Mouse (Mus musculus) small intestine, adult 2 months (tissue): ENCODE results near the gene Scml4. TPM values are rescaled to one million over a fixed set of nuclear protein-coding genes. Genes with fewer than 3 reads are reported as not detected.

Experiments used
- H3K27ac ChIP-seq: fragments of 200-500 bp; 2 replicates; pipeline ENCODE4 v1.5.1; 2012; ENCODE audit warnings: low read depth, low read length, control low read depth, inconsistent platforms; ENCODE audit not compliant: insufficient read depth
- H3K27me3 ChIP-seq: fragments of 200-500 bp; 2 replicates; pipeline ENCODE4 v1.6.1; 2012; ENCODE audit warnings: mild to moderate bottlenecking, moderate library complexity, low read length, inconsistent platforms; ENCODE audit not compliant: control insufficient read depth, insufficient read depth
- H3K36me3 ChIP-seq: fragments of 200-500 bp; 2 replicates; pipeline ENCODE4 v1.6.1; 2012; ENCODE audit warnings: mild to moderate bottlenecking, low read length, control low read depth, inconsistent platforms; ENCODE audit not compliant: control insufficient read depth, insufficient read depth
- H3K4me1 ChIP-seq: fragments of 200-500 bp; 2 replicates; pipeline ENCODE4 v1.6.1; 2012; ENCODE audit warnings: low read length, inconsistent platforms, mixed read lengths; ENCODE audit not compliant: control insufficient read depth, insufficient read depth, insufficient read length
- H3K4me3 ChIP-seq: fragments of 200-500 bp; 2 replicates; pipeline ENCODE4 v1.5.1; 2012; ENCODE audit warnings: low read depth, mild to moderate bottlenecking, control low read depth, inconsistent platforms, low read length, moderate library complexity
- CTCF ChIP-seq: fragments of 200-500 bp; IDR thresholded peaks from 2 replicates; pipeline ENCODE4 v1.5.1; 2012; ENCODE audit warnings: low read depth, mild to moderate bottlenecking, control low read depth, inconsistent platforms, low read length, moderate library complexity, mixed read lengths; ENCODE audit not compliant: insufficient replicate concordance, insufficient read length; ENCODE audit errors: extremely low read depth
- POLR2A ChIP-seq: fragments of 200-500 bp; IDR thresholded peaks from 2 replicates; pipeline ENCODE4 v1.6.1; 2012; ENCODE audit warnings: low read depth, mild to moderate bottlenecking, control low read depth, inconsistent platforms, low read length, moderate library complexity
- WGBS: fragments of 180-500 bp; shearing (Covaris S2); methylation state at CpG from one replicate; pipeline ENCODE4 v1.1.7; 2018; 5-methylcytosine and 5-hydroxymethylcytosine counted together
- polyA plus RNA-seq: library from polyadenylated mRNA; depleted of rRNA; stranded (reverse); fragments of >200 nt; gene quantifications from 2 replicates; pipeline ENCODE4 v1.2.3, GENCODE M21; 2012

Scml4 gene
- polyA plus RNA-seq, 1 experiment, result 12.1 TPM

GRCm38 (mm10) chr10:42972504-42973172 lies 112.5 kb downstream of the Scml4 start:
- Histone ChIP-seq H3K4me1 (no peaks in the 10 kb centered on the region), H3K27me3 (no peaks in the 10 kb centered on the region), H3K4me3 (no peak overlapping the region), H3K27ac (no peak overlapping the region), H3K36me3 (no peaks in the 10 kb centered on the region)
- TF ChIP-seq POLR2A (no peak), CTCF (peak; percentile 58; the same call in 1 of the 2 replicates)
- 17% methylated on average over 18 of the region's 18 CpGs for WGBS

DNA sequence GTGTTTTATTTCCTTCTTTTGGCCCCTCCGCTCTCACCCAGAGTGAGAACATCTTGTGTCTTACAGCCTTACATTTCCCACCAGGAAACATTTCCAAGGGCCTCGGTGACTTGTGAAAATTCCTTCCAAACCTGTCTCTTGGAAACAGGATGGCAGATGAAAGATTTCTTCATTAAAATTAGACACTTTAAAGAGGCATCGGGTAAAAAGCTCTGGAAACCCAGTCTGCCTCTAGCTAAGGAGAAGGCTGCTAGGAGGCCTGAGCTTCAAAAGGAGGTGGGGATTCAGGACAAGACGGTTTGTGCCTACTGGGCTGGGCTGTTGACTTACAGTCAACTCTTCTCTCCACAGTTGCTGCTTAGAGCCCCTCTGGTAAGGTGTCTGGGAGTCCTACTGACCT lies 113.4 kb downstream of the Scml4 start:
- Histone ChIP-seq H3K27ac (no peak overlapping the region), H3K27me3 (no peaks in the 10 kb centered on the region), H3K4me3 (no peak overlapping the region), H3K4me1 (no peaks in the 10 kb centered on the region), H3K36me3 (no peaks in the 10 kb centered on the region)
- 74% methylated on average over 4 of the region's 4 CpGs for WGBS
- no peak for TF ChIP-seq POLR2A

DNA sequence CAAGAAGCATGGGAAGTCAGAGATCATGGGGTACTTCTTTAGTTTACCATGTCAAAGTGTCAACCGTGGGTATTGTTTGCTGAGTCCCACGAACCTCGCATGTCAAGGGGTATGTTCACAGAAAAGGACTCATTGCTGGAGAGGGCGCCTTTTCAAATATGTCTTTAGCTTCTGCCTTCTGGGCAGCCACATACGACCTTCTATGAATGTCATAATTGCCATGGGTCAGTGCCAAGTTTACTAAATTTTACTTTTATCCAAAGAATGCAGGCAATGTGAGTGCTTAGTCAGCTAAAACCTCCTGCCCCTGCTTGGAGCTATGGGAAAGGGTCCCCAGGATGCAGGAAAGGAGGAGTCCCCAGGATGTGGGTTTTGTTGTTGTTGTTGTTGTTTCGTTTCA lies 116.4 kb downstream of the Scml4 start:
- TF ChIP-seq POLR2A (no peak), CTCF (no peak)
- 75% methylated on average over 6 of the region's 6 CpGs for WGBS
- Histone ChIP-seq H3K27ac (no peak overlapping the region), H3K36me3 (no peaks in the 10 kb centered on the region), H3K4me1 (no peaks in the 10 kb centered on the region), H3K4me3 (no peak overlapping the region), H3K27me3 (no peaks in the 10 kb centered on the region)

GRCm38 (mm10) chr10:42978346-42978745 lies 118.2 kb downstream of the Scml4 start:
- Histone ChIP-seq H3K36me3 (no peaks in the 10 kb centered on the region), H3K4me1 (no peaks in the 10 kb centered on the region), H3K27me3 (no peaks in the 10 kb centered on the region), H3K4me3 (no peak overlapping the region), H3K27ac (no peak overlapping the region)
- WGBS, result 51% methylated on average over 3 of the region's 3 CpGs
- TF ChIP-seq CTCF, result no peak
- TF ChIP-seq POLR2A, result no peak

- Histone ChIP-seq H3K4me1 (no peaks in the 10 kb centered on the region), H3K36me3 (no peaks in the 10 kb centered on the region), H3K27ac (no peak overlapping the region), H3K4me3 (no peak overlapping the region), H3K27me3 (no peaks in the 10 kb centered on the region)
- 48% methylated on average over 7 of the region's 7 CpGs for WGBS
- TF ChIP-seq CTCF (no peak), POLR2A (no peak)
Measured at GRCm38 (mm10) chr10:42980999-42981757, 121.0 kb downstream of the Scml4 start.

- no peak overlapping the region for H3K27ac ChIP-seq
- H3K36me3 ChIP-seq, result no peaks in the 10 kb centered on the region
- H3K27me3 ChIP-seq, result no peaks in the 10 kb centered on the region
- peaks cover 2% of the 10 kb centered on the region; the same call in 1 of the 2 replicates for H3K4me1 ChIP-seq
- no peak overlapping the region for H3K4me3 ChIP-seq
- 71% methylated on average over 4 of the region's 4 CpGs for WGBS
- TF ChIP-seq CTCF (no peak), POLR2A (no peak)
Measured at GRCm38 (mm10) chr10:42984886-42985285, 124.7 kb downstream of the Scml4 start.

DNA sequence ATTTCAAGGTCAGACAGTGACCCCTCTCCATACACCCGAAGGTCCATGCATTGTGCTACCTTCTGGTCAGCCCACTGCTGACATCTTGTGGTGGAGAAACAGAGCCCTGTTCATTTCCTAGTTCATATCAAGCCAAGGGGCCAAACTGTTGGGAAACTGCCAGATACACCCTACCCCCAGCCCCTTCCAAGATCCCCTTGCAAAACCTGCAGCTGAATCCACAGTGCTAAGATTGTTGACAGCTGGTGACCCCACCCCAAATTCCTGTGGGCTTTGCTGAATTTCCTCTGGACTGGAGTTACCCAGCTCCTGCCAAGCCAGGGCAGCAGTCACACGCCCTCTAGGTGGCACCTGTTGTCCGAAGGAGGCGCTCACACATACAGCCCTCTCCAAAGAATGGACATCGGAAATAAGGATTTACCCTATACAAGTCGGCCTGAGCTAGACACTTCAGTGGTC lies 127.5 kb downstream of the Scml4 start:
- Histone ChIP-seq H3K4me3 (no peak overlapping the region), H3K36me3 (no peaks in the 10 kb centered on the region), H3K27me3 (no peaks in the 10 kb centered on the region), H3K27ac (no peak overlapping the region), H3K4me1 (peaks cover 2% of the 10 kb centered on the region; the same call in 1 of the 2 replicates)
- TF ChIP-seq CTCF (peak; percentile 61; the same call in 1 of the 2 replicates), POLR2A (no peak)
- 10% methylated on average over 6 of the region's 6 CpGs for WGBS

GRCm38 (mm10) chr10:42988627-42989026 lies 128.5 kb downstream of the Scml4 start:
- WGBS, result 62% methylated on average over 15 of the region's 15 CpGs
- no peaks in the 10 kb centered on the region for H3K36me3 ChIP-seq
- H3K4me1 ChIP-seq, result peaks cover 2% of the 10 kb centered on the region; the same call in 1 of the 2 replicates
- TF ChIP-seq POLR2A (no peak), CTCF (no peak)
- no peak overlapping the region for H3K4me3 ChIP-seq
- H3K27ac ChIP-seq, result no peak overlapping the region
- no peaks in the 10 kb centered on the region for H3K27me3 ChIP-seq
